Mouse (Mus musculus) heart, embryonic 16.5 days (tissue): ENCODE measurements around the gene Hmga2. TPM values are rescaled to one million over a fixed set of nuclear protein-coding genes. Genes with fewer than 3 reads are reported as not detected.
A peak's percentile ranks its signal among the peaks of the same experiment; 100 is the strongest.

Experiments
- ATAC-seq: fragments of 200-750 bp; cut with Nextera tagmentation; replicated peaks from 2 replicates; pipeline ENCODE4 v1.8.0; 2017; ENCODE audit warnings: moderate number of reproducible peaks; ENCODE audit not compliant: insufficient read depth, low FRiP score; ENCODE audit errors: extremely low read depth
- H3K27ac ChIP-seq: fragments of 300-500 bp; sonication (generic); 2 replicates; pipeline ENCODE4 v1.5.1; 2014; ENCODE audit warnings: mild to moderate bottlenecking, low read length, control low read depth, moderate library complexity
- H3K27me3 ChIP-seq: fragments of 300-500 bp; sonication (generic); 2 replicates; pipeline ENCODE4 v1.6.1; 2014; ENCODE audit warnings: low read length, mixed read lengths; ENCODE audit not compliant: control insufficient read depth, insufficient read depth
- H3K36me3 ChIP-seq: fragments of 300-500 bp; sonication (generic); 2 replicates; pipeline ENCODE4 v1.6.1; 2014; ENCODE audit not compliant: control insufficient read depth, insufficient read depth
- H3K4me1 ChIP-seq: fragments of 300-500 bp; sonication (generic); 2 replicates; pipeline ENCODE4 v1.6.1; 2014; ENCODE audit warnings: low read length, mixed read lengths; ENCODE audit not compliant: control insufficient read depth, insufficient read depth
- H3K4me2 ChIP-seq: fragments of 300-500 bp; sonication (generic); 2 replicates; pipeline ENCODE4 v1.6.1; 2014; ENCODE audit warnings: low read depth, mild to moderate bottlenecking, control low read depth, low read length
- H3K4me3 ChIP-seq: fragments of 300-500 bp; sonication (generic); 2 replicates; pipeline ENCODE4 v1.5.1; 2014; ENCODE audit warnings: mild to moderate bottlenecking, control low read depth, low read length
- H3K9ac ChIP-seq: fragments of 300-500 bp; sonication (generic); 2 replicates; pipeline ENCODE4 v1.6.1; 2014; ENCODE audit warnings: low read length, control low read depth
- H3K9me3 ChIP-seq: fragments of 300-500 bp; sonication (generic); replicated peaks from 2 replicates; pipeline ENCODE4 v1.6.1; 2016; ENCODE audit warnings: low read length; ENCODE audit not compliant: control insufficient read depth
- WGBS: fragments of 180-500 bp; shearing (Covaris S2); extraction: QIAGEN DNeasy Blood & Tissue Kit; methylation state at CpG from one replicate; pipeline ENCODE4 v1.1.7; 2014; 5-methylcytosine and 5-hydroxymethylcytosine counted together
- polyA plus RNA-seq: library from polyadenylated mRNA; unstranded; fragments of >200 nt; fragmentation: Nextera tagmentation; extraction: Ambion mirVana; gene quantifications from 2 replicates; pipeline ENCODE4 v1.2.1, GENCODE M21; 2015

Hmga2 gene
- polyA plus RNA-seq, 1 experiment from 2014 or later: 1.8 TPM

- WGBS: 85% methylated on average over 8 of the region's 8 CpGs
- no peak for ATAC-seq
- no peaks in the 10 kb centered on the region for H3K36me3 ChIP-seq
These were observed 17.4 kb downstream of the Hmga2 start for GRCm38 (mm10) chr10:120458866-120459265.

DNA sequence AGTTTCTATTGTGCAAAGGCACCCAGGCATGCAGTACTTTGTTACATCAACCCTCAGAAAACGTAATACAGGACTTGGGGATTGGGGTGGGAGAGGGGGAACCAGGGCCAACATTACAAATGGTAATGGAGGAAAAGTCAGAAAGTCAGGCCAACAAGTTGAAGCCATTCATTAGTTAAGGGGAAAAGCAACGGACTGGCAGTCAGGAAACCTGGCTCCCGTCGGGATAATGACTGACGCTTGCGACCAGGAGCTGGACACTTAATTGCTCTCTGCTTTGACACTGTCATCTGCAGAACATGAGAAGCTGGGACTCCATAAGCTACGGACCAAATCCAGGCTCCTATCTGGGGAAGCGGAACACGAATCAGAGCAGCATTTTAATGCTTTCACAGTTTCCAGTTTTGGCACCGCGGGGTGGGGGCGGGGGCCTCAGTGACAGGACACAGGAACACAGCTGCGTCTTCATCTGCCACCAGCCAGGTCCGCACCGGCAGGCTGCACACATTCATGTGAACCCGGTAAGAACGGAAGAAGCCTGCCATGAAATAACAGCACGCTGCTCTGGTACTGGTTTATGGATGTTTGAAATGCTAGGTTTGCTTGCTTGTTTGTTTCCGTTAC lies 26.5 kb downstream of the Hmga2 start:
- no peak for ATAC-seq
- Histone ChIP-seq H3K36me3 (no peaks in the 10 kb centered on the region), H3K4me2 (peak overlapping the region; percentile 23; the same call in 1 of the 2 replicates), H3K4me1 (no peaks in the 10 kb centered on the region), H3K4me3 (no peak overlapping the region), H3K9me3 (no peaks in the 10 kb centered on the region), H3K27me3 (no peaks in the 10 kb centered on the region), H3K9ac (no peak overlapping the region), H3K27ac (no peak overlapping the region)
- WGBS: 65% methylated on average over 19 of the region's 19 CpGs

More at GRCm38 (mm10) chr10:120458866-120459265, 17.4 kb downstream of the Hmga2 start:
- H3K27ac ChIP-seq: no peak overlapping the region
- H3K27me3 ChIP-seq: no peaks in the 10 kb centered on the region
- no peak overlapping the region for H3K9ac ChIP-seq
- no peak overlapping the region for H3K4me3 ChIP-seq
- H3K4me2 ChIP-seq: no peak overlapping the region
- peaks cover 2% of the 10 kb centered on the region; the same call in 1 of the 2 replicates for H3K4me1 ChIP-seq
- H3K9me3 ChIP-seq: no peaks in the 10 kb centered on the region

DNA sequence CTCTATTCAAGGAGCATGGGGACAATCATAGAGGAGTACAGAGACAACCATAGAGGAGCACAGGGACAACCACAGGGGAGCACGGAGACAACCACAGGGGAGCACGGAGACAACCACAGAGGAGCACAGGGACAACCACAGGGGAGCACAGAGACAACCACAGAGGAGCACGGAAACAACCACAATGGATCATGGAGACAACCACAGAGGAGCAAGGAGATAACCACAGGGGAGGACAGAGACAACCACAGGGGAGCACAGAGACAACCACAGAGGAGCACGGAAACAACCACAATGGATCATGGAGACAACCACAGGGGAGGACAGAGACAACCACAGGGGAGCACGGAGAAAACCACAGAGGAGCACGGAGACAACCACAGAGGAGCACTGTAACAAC lies 29.5 kb downstream of the Hmga2 start:
- no peak overlapping the region for H3K9ac ChIP-seq
- H3K4me1 ChIP-seq: 0 out of 2 replicates have a peak, but pooled peaks cover under 1% of the 10 kb centered on the region
- no peak overlapping the region for H3K4me3 ChIP-seq
- H3K4me2 ChIP-seq: no peak overlapping the region
- H3K27me3 ChIP-seq: no peaks in the 10 kb centered on the region
- no peak for ATAC-seq
- H3K36me3 ChIP-seq: no peaks in the 10 kb centered on the region
- 91% methylated on average over 6 of the region's 6 CpGs for WGBS
- H3K27ac ChIP-seq: no peak overlapping the region
- H3K9me3 ChIP-seq: no peaks in the 10 kb centered on the region

DNA sequence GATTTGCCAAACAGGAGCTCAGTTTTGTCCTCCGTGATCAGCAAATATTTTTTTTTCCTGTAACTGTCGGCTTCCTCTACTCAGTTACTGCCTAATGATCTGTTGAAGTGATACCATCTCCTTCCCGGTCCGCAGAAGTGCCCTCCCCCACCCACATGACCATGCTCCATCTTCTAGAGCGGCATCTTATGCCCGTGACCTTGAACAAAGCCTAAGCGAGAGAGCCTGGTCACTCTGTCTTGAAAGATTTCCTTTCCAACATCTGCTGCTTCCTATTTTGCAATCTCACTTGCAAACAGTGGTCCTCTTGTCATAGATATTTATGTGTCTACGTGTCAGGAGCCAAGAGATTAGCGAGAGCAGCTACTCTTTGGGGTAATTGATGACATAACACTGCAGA lies 30.1 kb downstream of the Hmga2 start:
- Histone ChIP-seq H3K4me1 (peaks cover 5% of the 10 kb centered on the region; the same call in 1 of the 2 replicates), H3K9me3 (no peaks in the 10 kb centered on the region), H3K27ac (no peak overlapping the region), H3K27me3 (no peaks in the 10 kb centered on the region), H3K9ac (no peak overlapping the region), H3K36me3 (no peaks in the 10 kb centered on the region), H3K4me3 (no peak overlapping the region), H3K4me2 (no peak overlapping the region)
- WGBS: 67% methylated on average over 9 of the region's 9 CpGs
- ATAC-seq: no peak

- Histone ChIP-seq H3K36me3 (no peaks in the 10 kb centered on the region), H3K4me1 (peaks cover 5% of the 10 kb centered on the region; the same call in 1 of the 2 replicates), H3K4me2 (no peak overlapping the region), H3K4me3 (no peak overlapping the region), H3K9ac (no peak overlapping the region), H3K27me3 (no peaks in the 10 kb centered on the region), H3K9me3 (no peaks in the 10 kb centered on the region), H3K27ac (no peak overlapping the region)
- WGBS: 90% methylated on average over 9 of the region's 9 CpGs
- ATAC-seq: no peak
These were observed 31.7 kb downstream of the Hmga2 start for GRCm38 (mm10) chr10:120444463-120445070.

GRCm38 (mm10) chr10:120443757-120444311 lies 32.4 kb downstream of the Hmga2 start:
- H3K4me3 ChIP-seq: no peak overlapping the region
- H3K36me3 ChIP-seq: no peaks in the 10 kb centered on the region
- 88% methylated on average over 10 of the region's 10 CpGs for WGBS
- H3K4me2 ChIP-seq: no peak overlapping the region
- no peaks in the 10 kb centered on the region for H3K9me3 ChIP-seq
- no peak for ATAC-seq
- H3K4me1 ChIP-seq: peaks cover 5% of the 10 kb centered on the region; the same call in 1 of the 2 replicates
- H3K27me3 ChIP-seq: no peaks in the 10 kb centered on the region
- H3K9ac ChIP-seq: no peak overlapping the region
- H3K27ac ChIP-seq: no peak overlapping the region

- Histone ChIP-seq H3K27me3 (no peaks in the 10 kb centered on the region), H3K27ac (no peak overlapping the region), H3K9ac (no peak overlapping the region), H3K4me1 (peaks cover 5% of the 10 kb centered on the region; the same call in 1 of the 2 replicates), H3K36me3 (no peaks in the 10 kb centered on the region), H3K4me3 (no peak overlapping the region), H3K4me2 (peak overlapping the region; percentile 33), H3K9me3 (no peaks in the 10 kb centered on the region)
- no peak for ATAC-seq
- WGBS: 33% methylated on average over 11 of the region's 11 CpGs
These were observed 35.0 kb downstream of the Hmga2 start for GRCm38 (mm10) chr10:120441254-120441653.

GRCm38 (mm10) chr10:120434433-120434832 lies 41.8 kb downstream of the Hmga2 start:
- Histone ChIP-seq H3K4me2 (no peak overlapping the region), H3K9me3 (no peaks in the 10 kb centered on the region), H3K27me3 (no peaks in the 10 kb centered on the region), H3K4me1 (peaks cover 17% of the 10 kb centered on the region), H3K36me3 (no peaks in the 10 kb centered on the region), H3K9ac (no peak overlapping the region), H3K27ac (no peak overlapping the region), H3K4me3 (no peak overlapping the region)
- no peak for ATAC-seq
- WGBS: 36% methylated on average over 7 of the region's 7 CpGs

- no peaks in the 10 kb centered on the region for H3K36me3 ChIP-seq
These were observed 42.8 kb downstream of the Hmga2 start for GRCm38 (mm10) chr10:120433463-120433815.

More at GRCm38 (mm10) chr10:120433463-120433815, 42.8 kb downstream of the Hmga2 start:
- no peak for ATAC-seq
- Histone ChIP-seq H3K4me1 (peaks cover 21% of the 10 kb centered on the region), H3K27me3 (no peaks in the 10 kb centered on the region), H3K4me3 (no peak overlapping the region), H3K27ac (no peak overlapping the region), H3K9ac (no peak overlapping the region), H3K9me3 (no peaks in the 10 kb centered on the region), H3K4me2 (no peak overlapping the region)
- 44% methylated on average over 5 of the region's 5 CpGs for WGBS
